Mouse (Mus musculus): Measurements from ENCODE around the gene Rapgef1. TPM values are rescaled to one million over a fixed set of nuclear protein-coding genes. Genes with fewer than 3 reads are reported as not detected.

The Rapgef1 gene
- polyA plus RNA-seq, 1 experiment from 2014 or later = 15.1 TPM

DNA sequence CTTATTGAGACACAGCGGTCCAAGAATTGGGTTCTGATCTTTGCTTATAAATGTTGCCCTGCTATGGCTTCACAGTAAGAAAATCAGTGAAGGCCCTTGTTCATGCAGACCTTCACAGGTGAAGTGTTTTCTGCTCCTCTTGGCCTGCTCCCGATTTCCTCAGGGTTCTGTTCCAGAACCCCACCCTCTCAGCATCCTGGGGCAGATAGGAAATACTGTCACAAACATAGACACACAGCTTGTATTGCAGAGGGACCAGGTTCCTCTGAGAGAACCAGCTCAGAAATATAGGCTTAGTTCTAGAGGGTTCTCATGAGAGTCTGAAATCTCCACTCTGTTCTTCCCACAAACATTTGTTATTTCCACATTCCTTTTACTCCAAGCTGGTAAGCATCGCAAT lies 14.3 kb downstream of the Rapgef1 start:
- DNase-seq (ENCODE audit: low spot score) = no peak
- ATAC-seq (replicated peaks; ENCODE audit: low FRiP score, low TSS enrichment, low read depth) = no peak
- H3K4me2 ChIP-seq (ENCODE audit: low read length) = no peak overlapping the region

DNA sequence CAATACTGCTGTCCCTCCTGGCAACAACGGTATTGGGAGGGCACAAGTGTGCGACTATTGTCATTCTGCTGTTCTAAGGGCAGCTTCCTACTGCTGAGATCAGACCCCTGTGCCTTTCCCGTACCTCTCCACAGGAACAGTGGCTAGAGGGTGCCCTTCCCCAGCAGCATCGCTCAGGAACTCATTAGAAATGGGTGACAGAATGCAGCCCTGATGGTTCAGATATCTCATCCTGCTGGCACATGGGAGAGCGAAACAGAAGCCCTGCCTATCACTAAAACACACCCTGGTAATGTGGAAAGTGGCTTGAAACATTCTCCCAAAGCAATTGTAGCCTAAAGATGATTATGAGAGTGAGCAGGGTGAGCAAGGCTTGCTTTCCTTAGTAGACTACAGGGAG lies 15.0 kb downstream of the Rapgef1 start:
- 81% methylated on average over 5 of the region's 5 CpGs for WGBS
- ATAC-seq (replicated peaks; ENCODE audit: low FRiP score, low TSS enrichment, low read depth) (no peak), DNase-seq (ENCODE audit: low spot score) (no peak)
- H3K9ac ChIP-seq (ENCODE audit: low read length) = no peak overlapping the region
- H3K4me2 ChIP-seq (ENCODE audit: low read length) = no peak overlapping the region
- 0 out of 2 replicates have a peak, but pooled peaks cover 3% of the 10 kb centered on the region for H3K36me3 ChIP-seq (ENCODE audit: control insufficient read depth, insufficient read depth, low read length)
- no peak overlapping the region for H3K4me3 ChIP-seq (ENCODE audit: low read depth, low read length)
- H3K9me3 ChIP-seq (ENCODE audit: control insufficient read depth, low read length) = no peaks in the 10 kb centered on the region
- H3K27ac ChIP-seq (ENCODE audit: low read depth) = no peak overlapping the region
- peaks cover 19% of the 10 kb centered on the region for H3K4me1 ChIP-seq (replicated peaks; ENCODE audit: control insufficient read depth, insufficient read depth, low read length)
- H3K27me3 ChIP-seq (replicated peaks; ENCODE audit: control insufficient read depth, insufficient read depth, low read length) = no peaks in the 10 kb centered on the region

More for the DNA sequence above, 14.3 kb downstream of the Rapgef1 start:
- Histone ChIP-seq H3K36me3 (ENCODE audit: control insufficient read depth, insufficient read depth, low read length) (0 out of 2 replicates have a peak, but pooled peaks cover 3% of the 10 kb centered on the region), H3K9me3 (ENCODE audit: control insufficient read depth, low read length) (no peaks in the 10 kb centered on the region), H3K27ac (ENCODE audit: low read depth) (peak overlapping the region; percentile 14), H3K27me3 (replicated peaks; ENCODE audit: control insufficient read depth, insufficient read depth, low read length) (no peaks in the 10 kb centered on the region), H3K4me3 (ENCODE audit: low read depth, low read length) (no peak overlapping the region), H3K4me1 (replicated peaks; ENCODE audit: control insufficient read depth, insufficient read depth, low read length) (peaks cover 14% of the 10 kb centered on the region), H3K9ac (ENCODE audit: low read length) (no peak overlapping the region)
- WGBS = 88% methylated on average over 3 of the region's 3 CpGs

- H3K9ac ChIP-seq (ENCODE audit: low read length) = no peak overlapping the region
- no peaks in the 10 kb centered on the region for H3K9me3 ChIP-seq (ENCODE audit: control insufficient read depth, low read length)
- 0 out of 2 replicates have a peak, but pooled peaks cover 3% of the 10 kb centered on the region for H3K36me3 ChIP-seq (ENCODE audit: control insufficient read depth, insufficient read depth, low read length)
- no peak overlapping the region for H3K4me3 ChIP-seq (ENCODE audit: low read depth, low read length)
- no peak overlapping the region for H3K4me2 ChIP-seq (ENCODE audit: low read length)
- 85% methylated on average over 5 of the region's 5 CpGs for WGBS
- DNase-seq (ENCODE audit: low spot score) = no peak
- no peak overlapping the region for H3K27ac ChIP-seq (ENCODE audit: low read depth)
- no peaks in the 10 kb centered on the region for H3K27me3 ChIP-seq (replicated peaks; ENCODE audit: control insufficient read depth, insufficient read depth, low read length)
- peaks cover 23% of the 10 kb centered on the region for H3K4me1 ChIP-seq (replicated peaks; ENCODE audit: control insufficient read depth, insufficient read depth, low read length)
- no peak for ATAC-seq (replicated peaks; ENCODE audit: low FRiP score, low TSS enrichment, low read depth)
Observed at GRCm38 (mm10) chr2:29635966-29636507, 16.5 kb downstream of the Rapgef1 start.

DNA sequence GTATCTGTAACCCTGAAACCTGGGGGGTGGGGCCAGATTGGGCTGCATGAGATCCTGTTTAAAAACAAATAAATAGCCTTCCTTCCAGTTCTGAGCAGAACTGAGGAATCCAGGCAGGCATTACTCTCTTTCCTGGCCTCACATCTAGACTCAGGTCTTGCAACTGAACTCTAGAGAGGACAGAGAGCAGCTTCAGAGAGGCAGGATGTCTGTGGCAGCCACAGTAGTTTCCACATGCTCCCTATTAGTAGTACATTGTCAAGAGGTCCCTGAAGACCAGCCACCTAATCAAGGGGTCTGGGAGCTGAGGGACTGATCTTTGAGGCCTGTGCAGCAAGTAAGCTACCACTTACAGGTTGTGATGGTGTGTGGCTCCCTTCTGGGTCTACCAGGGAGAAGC lies 18.0 kb downstream of the Rapgef1 start:
- no peak for DNase-seq (ENCODE audit: low spot score)
- Histone ChIP-seq H3K4me3 (ENCODE audit: low read depth, low read length) (no peak overlapping the region), H3K9me3 (ENCODE audit: control insufficient read depth, low read length) (no peaks in the 10 kb centered on the region), H3K9ac (ENCODE audit: low read length) (no peak overlapping the region), H3K4me1 (replicated peaks; ENCODE audit: control insufficient read depth, insufficient read depth, low read length) (peaks cover 23% of the 10 kb centered on the region), H3K36me3 (ENCODE audit: control insufficient read depth, insufficient read depth, low read length) (0 out of 2 replicates have a peak, but pooled peaks cover 3% of the 10 kb centered on the region), H3K27me3 (replicated peaks; ENCODE audit: control insufficient read depth, insufficient read depth, low read length) (no peaks in the 10 kb centered on the region), H3K27ac (ENCODE audit: low read depth) (no peak overlapping the region), H3K4me2 (ENCODE audit: low read length) (no peak overlapping the region)
- ATAC-seq (replicated peaks; ENCODE audit: low FRiP score, low TSS enrichment, low read depth) = no peak

- ATAC-seq (replicated peaks; ENCODE audit: low FRiP score, low TSS enrichment, low read depth) (no peak), DNase-seq (ENCODE audit: low spot score) (no peak)
- H3K36me3 ChIP-seq (ENCODE audit: control insufficient read depth, insufficient read depth, low read length) = 0 out of 2 replicates have a peak, but pooled peaks cover 3% of the 10 kb centered on the region
- no peak overlapping the region for H3K4me3 ChIP-seq (ENCODE audit: low read depth, low read length)
- no peak overlapping the region for H3K4me2 ChIP-seq (ENCODE audit: low read length)
- peaks cover 9% of the 10 kb centered on the region; the same call in 1 of the 2 replicates for H3K4me1 ChIP-seq (replicated peaks; ENCODE audit: control insufficient read depth, insufficient read depth, low read length)
- H3K27ac ChIP-seq (ENCODE audit: low read depth) = no peak overlapping the region
- no peak overlapping the region for H3K9ac ChIP-seq (ENCODE audit: low read length)
- no peaks in the 10 kb centered on the region for H3K27me3 ChIP-seq (replicated peaks; ENCODE audit: control insufficient read depth, insufficient read depth, low read length)
- WGBS = 94% methylated on average over 1 of the region's 1 CpGs
- no peaks in the 10 kb centered on the region for H3K9me3 ChIP-seq (ENCODE audit: control insufficient read depth, low read length)
Observed at GRCm38 (mm10) chr2:29639377-29639776, 19.9 kb downstream of the Rapgef1 start.

GRCm38 (mm10) chr2:29639953-29640743 lies 20.6 kb downstream of the Rapgef1 start:
- no peak overlapping the region for H3K27ac ChIP-seq (ENCODE audit: low read depth)
- H3K4me1 ChIP-seq (replicated peaks; ENCODE audit: control insufficient read depth, insufficient read depth, low read length) = peaks cover 9% of the 10 kb centered on the region; the same call in 1 of the 2 replicates
- no peaks in the 10 kb centered on the region for H3K27me3 ChIP-seq (replicated peaks; ENCODE audit: control insufficient read depth, insufficient read depth, low read length)
- no peaks in the 10 kb centered on the region for H3K9me3 ChIP-seq (ENCODE audit: control insufficient read depth, low read length)
- H3K4me3 ChIP-seq (ENCODE audit: low read depth, low read length) = no peak overlapping the region
- H3K36me3 ChIP-seq (ENCODE audit: control insufficient read depth, insufficient read depth, low read length) = 0 out of 2 replicates have a peak, but pooled peaks cover 3% of the 10 kb centered on the region
- no peak overlapping the region for H3K4me2 ChIP-seq (ENCODE audit: low read length)
- DNase-seq (ENCODE audit: low spot score) (no peak), ATAC-seq (replicated peaks; ENCODE audit: low FRiP score, low TSS enrichment, low read depth) (no peak)
- no peak overlapping the region for H3K9ac ChIP-seq (ENCODE audit: low read length)
- WGBS = 62% methylated on average over 5 of the region's 5 CpGs

GRCm38 (mm10) chr2:29641707-29642106 lies 22.2 kb downstream of the Rapgef1 start:
- peaks cover 9% of the 10 kb centered on the region; the same call in 1 of the 2 replicates for H3K4me1 ChIP-seq (replicated peaks; ENCODE audit: control insufficient read depth, insufficient read depth, low read length)
- no peak overlapping the region for H3K4me3 ChIP-seq (ENCODE audit: low read depth, low read length)
- no peaks in the 10 kb centered on the region for H3K27me3 ChIP-seq (replicated peaks; ENCODE audit: control insufficient read depth, insufficient read depth, low read length)
- H3K36me3 ChIP-seq (ENCODE audit: control insufficient read depth, insufficient read depth, low read length) = no peaks in the 10 kb centered on the region
- H3K27ac ChIP-seq (ENCODE audit: low read depth) = no peak overlapping the region
- no peak overlapping the region for H3K4me2 ChIP-seq (ENCODE audit: low read length)
- 92% methylated on average over 3 of the region's 3 CpGs for WGBS
- no peak for ATAC-seq (replicated peaks; ENCODE audit: low FRiP score, low TSS enrichment, low read depth)
- DNase-seq (ENCODE audit: low spot score) = no peak
- H3K9me3 ChIP-seq (ENCODE audit: control insufficient read depth, low read length) = no peaks in the 10 kb centered on the region
- H3K9ac ChIP-seq (ENCODE audit: low read length) = no peak overlapping the region

GRCm38 (mm10) chr2:29643418-29643817 lies 23.9 kb downstream of the Rapgef1 start:
- Histone ChIP-seq H3K4me1 (replicated peaks; ENCODE audit: control insufficient read depth, insufficient read depth, low read length) (peaks cover 9% of the 10 kb centered on the region; the same call in 1 of the 2 replicates), H3K9ac (ENCODE audit: low read length) (no peak overlapping the region), H3K27me3 (replicated peaks; ENCODE audit: control insufficient read depth, insufficient read depth, low read length) (no peaks in the 10 kb centered on the region), H3K4me3 (ENCODE audit: low read depth, low read length) (no peak overlapping the region), H3K27ac (ENCODE audit: low read depth) (no peak overlapping the region), H3K36me3 (ENCODE audit: control insufficient read depth, insufficient read depth, low read length) (no peaks in the 10 kb centered on the region), H3K9me3 (ENCODE audit: control insufficient read depth, low read length) (no peaks in the 10 kb centered on the region), H3K4me2 (ENCODE audit: low read length) (no peak overlapping the region)
- DNase-seq (ENCODE audit: low spot score) (no peak), ATAC-seq (replicated peaks; ENCODE audit: low FRiP score, low TSS enrichment, low read depth) (no peak)
- WGBS = 79% methylated on average over 4 of the region's 4 CpGs

All from intestine, embryonic 14.5 days (tissue).